Mouse (Mus musculus) embryonic facial prominence, embryonic 12.5 days (tissue): ENCODE data around the gene Ahcyl1. TPM values are rescaled to one million over a fixed set of nuclear protein-coding genes. Genes with fewer than 3 reads are reported as not detected.
"Not testable (repeated sequence)": the region's sequence is repeated elsewhere in the genome, so short reads cannot be mapped to it uniquely, and the experiment has no call there.

ENCODE experiments used
- ATAC-seq: fragments of 200-750 bp; cut with Nextera tagmentation; 2 replicates; pipeline ENCODE4 v1.8.0; 2017; ENCODE audit not compliant: insufficient number of reproducible peaks, insufficient read depth, low FRiP score, low TSS enrichment
- H3K27ac ChIP-seq: fragments of 300-500 bp; sonication (generic); 2 replicates; pipeline ENCODE4 v1.5.1; 2016; ENCODE audit warnings: mild to moderate bottlenecking
- H3K27me3 ChIP-seq: fragments of 300-500 bp; sonication (generic); 2 replicates; pipeline ENCODE4 v1.6.1; 2016; ENCODE audit warnings: mild to moderate bottlenecking, moderate library complexity
- H3K36me3 ChIP-seq: fragments of 300-500 bp; sonication (generic); 2 replicates; pipeline ENCODE4 v1.6.1; 2016; ENCODE audit warnings: mild to moderate bottlenecking
- H3K4me1 ChIP-seq: fragments of 300-500 bp; sonication (generic); 2 replicates; pipeline ENCODE4 v1.6.1; 2016
- H3K4me2 ChIP-seq: fragments of 300-500 bp; sonication (generic); replicated peaks from 2 replicates; pipeline ENCODE4 v1.6.1; 2016; ENCODE audit warnings: mild to moderate bottlenecking, moderate library complexity
- H3K4me3 ChIP-seq: fragments of 300-500 bp; sonication (generic); 2 replicates; pipeline ENCODE4 v1.5.1; 2016; ENCODE audit warnings: mild to moderate bottlenecking
- H3K9ac ChIP-seq: fragments of 300-500 bp; sonication (generic); 2 replicates; pipeline ENCODE4 v1.6.1; 2016; ENCODE audit warnings: mild to moderate bottlenecking, moderate library complexity
- H3K9me3 ChIP-seq: fragments of 300-500 bp; sonication (generic); 2 replicates; pipeline ENCODE4 v1.6.1; 2016; ENCODE audit warnings: mild to moderate bottlenecking, moderate library complexity
- WGBS: fragments of 180-500 bp; shearing (Covaris S2); methylation state at CpG from one replicate; pipeline ENCODE4 v1.1.7; 2016; 5-methylcytosine and 5-hydroxymethylcytosine counted together
- polyA plus RNA-seq: library from polyadenylated mRNA; unstranded; fragments of >200 nt; fragmentation: Nextera tagmentation; extraction: Ambion mirVana; gene quantifications from 2 replicates; pipeline ENCODE4 v1.2.1, GENCODE M21; 2016

Ahcyl1 gene
- polyA plus RNA-seq, 1 experiment from 2014 or later = 119 TPM

DNA sequence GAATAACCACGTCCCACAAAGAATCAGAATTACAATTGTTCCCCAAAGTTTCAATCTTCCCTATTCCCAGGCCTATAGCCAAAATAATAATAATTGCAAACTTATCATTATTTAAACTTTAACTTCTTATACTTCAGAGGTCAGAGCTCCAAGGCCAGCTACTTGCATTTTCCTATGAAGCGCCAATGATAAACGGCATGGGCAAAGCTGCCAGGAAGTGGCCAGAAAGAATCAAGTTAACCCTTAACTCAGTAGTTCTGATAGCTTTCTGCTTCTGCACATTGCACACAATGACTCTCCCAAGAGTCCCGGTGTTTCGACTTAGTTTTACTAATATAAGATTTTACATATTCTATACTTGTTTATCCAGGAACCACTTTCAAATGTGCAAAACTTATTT is 46.1 kb downstream of the Ahcyl1 start:
- H3K4me2 ChIP-seq, H3K9me3 ChIP-seq, H3K4me3 ChIP-seq, H3K27me3 ChIP-seq, H3K4me1 ChIP-seq, ATAC-seq, H3K9ac ChIP-seq, H3K36me3 ChIP-seq, H3K27ac ChIP-seq: not testable (repeated sequence)
- 73% methylated on average over 5 of the region's 5 CpGs for WGBS

GRCm38 (mm10) chr3:107646947-107647346 is 49.4 kb downstream of the Ahcyl1 start:
- Histone ChIP-seq H3K4me3 (no peak overlapping the region), H3K9me3 (no peaks in the 10 kb centered on the region), H3K4me2 (no peak overlapping the region), H3K36me3 (no peaks in the 10 kb centered on the region), H3K27ac (no peak overlapping the region), H3K4me1 (no peaks in the 10 kb centered on the region), H3K9ac (no peak overlapping the region), H3K27me3 (no peaks in the 10 kb centered on the region)
- ATAC-seq = no peak
- WGBS = 92% methylated on average over 3 of the region's 3 CpGs

DNA sequence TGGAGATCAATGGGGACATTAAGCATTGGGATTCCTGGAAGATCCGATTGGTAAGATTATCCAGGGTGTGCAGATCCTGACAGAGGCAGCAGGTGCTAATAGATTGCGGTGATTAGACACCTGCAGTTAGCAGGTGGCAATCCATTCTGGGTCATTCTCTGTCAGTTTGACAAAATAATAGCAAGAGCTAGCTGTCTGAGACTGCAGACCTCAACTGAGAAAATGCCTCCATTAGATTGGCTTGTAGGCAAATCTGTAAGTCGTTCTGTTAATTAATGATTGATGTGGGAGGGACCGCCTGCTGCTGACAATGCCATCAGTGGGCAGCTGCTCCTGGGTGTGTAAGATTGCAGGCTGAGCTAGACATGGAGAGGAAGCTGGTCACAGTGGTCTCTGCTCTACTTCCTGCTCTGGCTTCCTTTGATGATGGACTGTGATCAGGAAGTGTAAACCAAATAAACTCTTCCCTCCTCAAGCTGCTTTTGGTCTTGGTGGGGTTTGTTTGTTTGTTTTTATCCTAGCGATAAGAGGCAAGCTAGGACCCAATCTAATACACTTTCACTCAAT is 58.7 kb downstream of the Ahcyl1 start:
- no peak for ATAC-seq

GRCm38 (mm10) chr3:107636236-107636635 is 60.1 kb downstream of the Ahcyl1 start:
- H3K27ac ChIP-seq = no peak overlapping the region
- no peak for ATAC-seq
- H3K9ac ChIP-seq = no peak overlapping the region
- H3K4me1 ChIP-seq = no peaks in the 10 kb centered on the region
- no peaks in the 10 kb centered on the region for H3K9me3 ChIP-seq
- H3K27me3 ChIP-seq = no peaks in the 10 kb centered on the region
- no peak overlapping the region for H3K4me3 ChIP-seq
- WGBS = 62% methylated on average over 3 of the region's 3 CpGs
- no peak overlapping the region for H3K4me2 ChIP-seq
- no peaks in the 10 kb centered on the region for H3K36me3 ChIP-seq

More for the DNA sequence above, 58.7 kb downstream of the Ahcyl1 start:
- Histone ChIP-seq H3K9ac (no peak overlapping the region), H3K4me2 (no peak overlapping the region), H3K4me3 (no peak overlapping the region), H3K27me3 (no peaks in the 10 kb centered on the region), H3K9me3 (no peaks in the 10 kb centered on the region), H3K36me3 (no peaks in the 10 kb centered on the region), H3K27ac (no peak overlapping the region), H3K4me1 (no peaks in the 10 kb centered on the region)
- WGBS = 69% methylated on average over 5 of the region's 5 CpGs

DNA sequence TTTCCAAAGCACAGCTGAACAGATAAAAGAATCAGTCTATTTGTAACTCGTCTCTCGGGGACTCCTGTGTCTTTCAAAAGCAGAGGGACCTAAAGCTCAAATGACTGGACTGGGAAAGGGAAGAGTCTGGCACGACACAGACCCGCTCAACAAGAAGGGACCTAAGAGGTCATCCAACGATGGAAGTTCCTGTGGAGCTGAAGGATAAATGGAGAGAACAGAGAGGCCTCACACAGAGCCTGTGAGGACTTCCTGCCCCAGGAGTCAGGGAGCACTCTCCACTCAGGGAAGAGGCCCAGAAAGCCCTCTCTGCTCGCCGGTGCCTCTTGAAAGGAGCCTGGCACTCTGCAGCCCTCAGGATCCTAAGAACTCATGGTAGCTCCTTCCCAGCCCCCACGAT is 60.5 kb downstream of the Ahcyl1 start:
- no peak overlapping the region for H3K4me3 ChIP-seq
- WGBS = 55% methylated on average over 8 of the region's 8 CpGs
- H3K4me2 ChIP-seq = no peak overlapping the region
- no peaks in the 10 kb centered on the region for H3K4me1 ChIP-seq
- no peak overlapping the region for H3K27ac ChIP-seq
- no peaks in the 10 kb centered on the region for H3K27me3 ChIP-seq
- ATAC-seq = no peak
- no peaks in the 10 kb centered on the region for H3K9me3 ChIP-seq
- H3K36me3 ChIP-seq = no peaks in the 10 kb centered on the region
- H3K9ac ChIP-seq = no peak overlapping the region

DNA sequence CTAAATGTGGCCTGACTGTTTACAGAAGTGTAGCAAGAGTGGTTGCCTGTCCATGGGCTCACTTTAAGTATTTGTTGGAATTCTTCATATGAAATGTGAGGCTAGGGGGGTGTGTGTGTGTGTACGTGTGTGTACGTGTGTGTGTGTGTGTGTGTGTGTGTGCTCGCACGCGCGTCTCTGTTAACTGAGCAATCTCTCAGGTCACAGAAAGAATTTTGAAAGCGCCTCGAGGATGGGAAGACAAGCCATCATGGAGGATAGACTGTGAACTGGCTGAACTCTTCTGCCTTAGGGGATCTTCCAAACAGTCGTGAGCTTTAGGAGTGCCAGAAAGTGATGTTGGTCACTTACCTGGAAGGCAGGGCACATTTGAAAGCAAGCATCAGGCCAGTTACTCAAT is 62.5 kb downstream of the Ahcyl1 start:
- Histone ChIP-seq H3K4me3 (no peak overlapping the region), H3K9me3 (no peaks in the 10 kb centered on the region), H3K27me3 (no peaks in the 10 kb centered on the region), H3K36me3 (peaks cover 7% of the 10 kb centered on the region; the same call in 1 of the 2 replicates), H3K27ac (no peak overlapping the region), H3K4me2 (no peak overlapping the region), H3K4me1 (peaks cover 10% of the 10 kb centered on the region; the same call in 1 of the 2 replicates), H3K9ac (no peak overlapping the region)
- WGBS = 83% methylated on average over 9 of the region's 9 CpGs
- no peak for ATAC-seq

- no peak for ATAC-seq
- H3K4me2 ChIP-seq = no peak overlapping the region
- H3K27ac ChIP-seq = no peak overlapping the region
- peaks cover 10% of the 10 kb centered on the region; the same call in 1 of the 2 replicates for H3K36me3 ChIP-seq
- 89% methylated on average over 4 of the region's 4 CpGs for WGBS
- H3K9ac ChIP-seq = no peak overlapping the region
- H3K27me3 ChIP-seq = no peaks in the 10 kb centered on the region
- H3K4me1 ChIP-seq = peaks cover 10% of the 10 kb centered on the region; the same call in 1 of the 2 replicates
- no peak overlapping the region for H3K4me3 ChIP-seq
- no peaks in the 10 kb centered on the region for H3K9me3 ChIP-seq
Observed at GRCm38 (mm10) chr3:107632786-107633185, 63.6 kb downstream of the Ahcyl1 start.

GRCm38 (mm10) chr3:107631523-107631958 is 64.8 kb downstream of the Ahcyl1 start, which contains the start of gene Strip1:
Strip1 (minus strand) TSS chr3:107631694.
- Histone ChIP-seq H3K4me1 (peaks cover 10% of the 10 kb centered on the region; the same call in 1 of the 2 replicates), H3K9ac (peak within 1 kb of the TSS; percentile 94), H3K27me3 (no peaks in the 10 kb centered on the region), H3K4me2 (peak within 1 kb of the TSS; percentile 68), H3K36me3 (peaks cover 22% of the 10 kb centered on the region), H3K9me3 (no peaks in the 10 kb centered on the region), H3K4me3 (peak within 1 kb of the TSS; percentile 81), H3K27ac (peak within 1 kb of the TSS; percentile 93)
- ATAC-seq = peak; percentile 93
- WGBS = under 1% methylated on average over 35 of the region's 35 CpGs

DNA sequence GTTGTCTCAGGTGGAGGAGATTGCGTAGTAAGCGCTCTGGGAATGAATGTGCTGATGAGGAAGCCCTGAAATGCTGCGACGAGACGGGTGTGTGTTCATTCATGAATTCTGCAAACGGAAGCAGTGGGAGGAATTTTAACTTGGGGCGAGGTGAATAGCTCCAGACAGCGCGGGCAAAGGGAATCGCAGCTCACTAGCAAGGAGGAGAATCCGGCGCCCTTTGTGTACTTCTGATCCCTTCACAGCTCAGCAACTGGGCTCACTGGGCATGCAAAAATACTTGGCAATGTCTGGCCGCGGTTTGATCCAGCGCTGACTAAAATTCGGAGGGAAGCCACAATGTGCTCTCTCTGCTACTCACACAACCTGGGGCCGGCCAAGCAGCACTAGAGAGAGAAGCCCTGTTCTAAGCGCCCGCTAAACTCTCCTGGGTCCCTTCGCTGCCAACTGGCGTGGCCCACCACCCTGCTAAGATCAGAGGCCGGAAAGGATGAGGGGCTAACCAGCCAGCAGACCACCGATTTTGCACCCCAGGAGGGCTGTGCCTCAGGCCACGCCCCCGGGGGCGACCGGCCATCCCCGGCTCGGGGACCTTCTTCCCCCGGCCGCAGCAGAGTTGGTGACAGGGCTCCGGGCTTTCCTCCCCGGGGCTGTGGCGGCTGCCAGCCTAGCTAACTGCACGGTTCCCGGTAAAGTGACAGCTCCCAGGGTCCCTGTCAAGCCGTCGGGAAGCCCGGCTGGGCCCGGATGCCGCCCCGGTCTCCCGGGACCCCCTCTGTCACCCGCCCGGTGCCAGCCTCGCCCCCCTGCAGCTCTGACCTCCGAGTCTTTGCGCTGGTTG is 65.5 kb downstream of the Ahcyl1 start, which contains the start of gene Gm10961:
Gm10961 (plus strand) TSS at position 641 of the 841 bp plus-strand sequence.
- 1% methylated on average over 48 of the region's 48 CpGs for WGBS
- Histone ChIP-seq H3K4me1 (peaks cover 10% of the 10 kb centered on the region; the same call in 1 of the 2 replicates), H3K36me3 (peaks cover 29% of the 10 kb centered on the region), H3K9me3 (no peaks in the 10 kb centered on the region), H3K27ac (peak within 1 kb of the TSS; percentile 93), H3K4me2 (peak within 1 kb of the TSS; percentile 68), H3K4me3 (peak within 1 kb of the TSS; percentile 81), H3K27me3 (no peaks in the 10 kb centered on the region), H3K9ac (peak within 1 kb of the TSS; percentile 94)
- peak; percentile 85 for ATAC-seq

- Histone ChIP-seq H3K27me3 (no peaks in the 10 kb centered on the region), H3K9me3 (no peaks in the 10 kb centered on the region), H3K36me3 (peaks cover 44% of the 10 kb centered on the region), H3K9ac (no peak overlapping the region), H3K27ac (no peak overlapping the region), H3K4me3 (no peak overlapping the region), H3K4me1 (peaks cover 10% of the 10 kb centered on the region; the same call in 1 of the 2 replicates), H3K4me2 (no peak overlapping the region)
- WGBS = 91% methylated on average over 4 of the region's 4 CpGs
- no peak for ATAC-seq
Observed at GRCm38 (mm10) chr3:107629411-107629810, 66.9 kb downstream of the Ahcyl1 start.

DNA sequence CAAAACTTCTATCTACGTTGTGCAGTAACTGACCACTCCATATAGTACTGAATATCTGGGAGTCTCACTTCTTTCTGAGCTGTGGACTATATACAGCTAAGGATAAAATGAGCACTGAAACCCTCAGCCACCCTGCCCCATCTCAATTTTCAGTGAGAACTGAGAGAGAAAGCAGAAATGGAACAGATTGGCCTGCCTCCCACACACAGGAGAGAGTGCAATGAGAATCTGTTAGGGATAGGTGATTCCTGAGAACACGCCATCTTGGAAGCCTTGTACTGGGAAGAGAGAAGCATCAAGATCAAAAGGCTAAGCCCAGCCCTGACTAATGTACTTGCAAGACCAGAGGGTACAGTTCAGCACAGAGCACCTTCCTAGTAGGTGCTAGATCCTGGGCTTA is 67.8 kb downstream of the Ahcyl1 start:
- Histone ChIP-seq H3K27me3 (no peaks in the 10 kb centered on the region), H3K9me3 (no peaks in the 10 kb centered on the region), H3K4me2 (no peak overlapping the region), H3K4me3 (no peak overlapping the region), H3K4me1 (peaks cover 10% of the 10 kb centered on the region; the same call in 1 of the 2 replicates), H3K27ac (no peak overlapping the region), H3K9ac (no peak overlapping the region), H3K36me3 (peaks cover 52% of the 10 kb centered on the region)
- WGBS = 89% methylated on average over 2 of the region's 2 CpGs
- no peak for ATAC-seq

GRCm38 (mm10) chr3:107627641-107628040 is 68.7 kb downstream of the Ahcyl1 start:
- Histone ChIP-seq H3K36me3 (peaks cover 61% of the 10 kb centered on the region), H3K9me3 (no peaks in the 10 kb centered on the region), H3K27ac (no peak overlapping the region), H3K4me2 (no peak overlapping the region), H3K4me1 (peaks cover 10% of the 10 kb centered on the region; the same call in 1 of the 2 replicates), H3K4me3 (no peak overlapping the region), H3K9ac (no peak overlapping the region), H3K27me3 (no peaks in the 10 kb centered on the region)
- 94% methylated on average over 7 of the region's 7 CpGs for WGBS
- ATAC-seq = no peak
